Comparison of ENCODE assay signal across 25 mouse cellular contexts in the genomic region with DNA sequence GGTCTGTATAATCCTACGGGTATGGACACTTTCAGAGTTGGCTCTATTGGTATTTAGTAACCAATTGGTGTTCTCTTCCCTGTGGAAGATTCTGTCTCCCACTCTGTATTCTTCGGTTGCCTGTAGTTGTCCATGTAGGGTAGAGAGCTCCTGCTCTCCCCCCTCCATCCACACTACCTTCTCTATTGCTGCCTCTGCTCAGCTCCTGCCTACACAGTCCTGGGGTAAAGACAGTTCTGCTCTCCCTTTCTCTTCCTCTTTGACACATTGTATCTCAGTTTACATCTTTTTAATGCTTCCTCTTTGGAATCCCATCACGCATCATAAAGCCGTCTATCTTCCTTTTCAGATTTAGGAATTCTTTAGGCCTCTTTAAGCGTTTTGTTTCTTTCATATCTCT.
A peak's percentile ranks its signal among the peaks of the same experiment; 100 is the strongest.
DNase-seq lines count a peak whose midpoint lies in the region; ATAC-seq and TF ChIP-seq lines count a peak whose summit lies in the region.
"Had no signal": no experiment of that assay in that cellular context is flagged by ENCODE, and none has a peak within 500 bp of the region (broad histone marks: within the 10 kb centered on the region; RNA-seq: fewer than 3 reads in every experiment).

No protein-coding gene starts in this region.

- 0 out of 2 replicates have a peak, but pooled peaks have one; percentile 24 for ATAC-seq in cerebellum, adult (ENCODE audit: insufficient number of reproducible peaks, low FRiP score, low TSS enrichment)
- 0 out of 2 replicates have a peak, but pooled peaks have one; percentile 60 for ATAC-seq in kidney, embryonic 14.5 days (ENCODE audit: low FRiP score, low TSS enrichment)
- ATAC-seq: activated CD4-positive, CD25-positive, alpha-beta regulatory T cell, adult 4 months; CD4-positive, CD25-positive, alpha-beta regulatory T cell, adult 4 months; forebrain, embryonic 13.5 days; forebrain, embryonic 15.5 days; forebrain, postnatal 0 days; Patski had no signal

- H3K9ac ChIP-seq in kidney, embryonic 14.5 days (ENCODE audit: low read depth, low read length) = no peak overlapping the region
- H3K9ac ChIP-seq: embryonic facial prominence, embryonic 12.5 days; forebrain, embryonic 13.5 days; forebrain, embryonic 15.5 days; forebrain, postnatal 0 days had no signal

- TF ChIP-seq CTCF in layer of hippocampus, adult 2 months (conservative IDR thresholded peaks at IDR 0.05) = no peak

- no peaks in the 10 kb centered on the region for H3K27me3 ChIP-seq in kidney, embryonic 14.5 days (ENCODE audit: control insufficient read depth, insufficient read depth, low read length)
- H3K27me3 ChIP-seq: CH12.LX; embryonic facial prominence, embryonic 12.5 days; forebrain, embryonic 13.5 days; forebrain, embryonic 15.5 days had no signal

- no peak overlapping the region for H3K27ac ChIP-seq in kidney, embryonic 14.5 days (ENCODE audit: low read depth, low read length)
- H3K27ac ChIP-seq in layer of hippocampus, adult 2 months = 0 out of 2 replicates have a peak overlapping the region, but pooled peaks have one; percentile 43
- H3K27ac ChIP-seq: embryonic facial prominence, embryonic 10.5 days; embryonic facial prominence, embryonic 12.5 days; forebrain, embryonic 13.5 days; forebrain, embryonic 15.5 days had no signal

- no peaks in the 10 kb centered on the region for H3K4me1 ChIP-seq in kidney, embryonic 14.5 days (ENCODE audit: control insufficient read depth, insufficient read depth, low read length)
- H3K4me1 ChIP-seq: embryonic facial prominence, embryonic 10.5 days; embryonic facial prominence, embryonic 12.5 days; forebrain, embryonic 13.5 days; forebrain, embryonic 15.5 days had no signal

- WGBS in kidney, embryonic 14.5 days = 64% methylated on average over 5 of the region's 5 CpGs

- H3K9me3 ChIP-seq in kidney, embryonic 14.5 days (ENCODE audit: control insufficient read depth, low read length) = no peaks in the 10 kb centered on the region
- H3K9me3 ChIP-seq: embryonic facial prominence, embryonic 10.5 days; embryonic facial prominence, embryonic 12.5 days; forebrain, embryonic 13.5 days; forebrain, embryonic 15.5 days had no signal

- DNase-seq in cerebellum, postnatal 14 days = no peak
- no peak for DNase-seq in kidney, adult 11 months
- no peak for DNase-seq in layer of hippocampus, adult 2 months (ENCODE audit: low spot score in 2 of 2)
- DNase-seq in layer of hippocampus, adult 8-10 months (ENCODE audit: low spot score in 2 of 2) = no peak
- DNase-seq: adrenal gland, adult 8-10 months; adrenal gland, postnatal 14 days; adrenal gland, postnatal 36 days; B cell, adult 2 months; cerebellum, adult 11 months; cerebellum, adult 18-20 months; cerebellum, adult 8-10 months; cerebellum, adult 9-11 months; cerebellum, postnatal 25 days; forebrain, postnatal 0 days had no signal

- H3K4me3 ChIP-seq in kidney, embryonic 14.5 days (ENCODE audit: low read length) = no peak overlapping the region
- H3K4me3 ChIP-seq in layer of hippocampus, adult 2 months = no peak overlapping the region
- H3K4me3 ChIP-seq: embryonic facial prominence, embryonic 10.5 days; embryonic facial prominence, embryonic 12.5 days; forebrain, embryonic 13.5 days; forebrain, embryonic 15.5 days had no signal

- H3K4me2 ChIP-seq in kidney, embryonic 14.5 days (replicated peaks; ENCODE audit: low read depth, low read length) = no peak overlapping the region
- H3K4me2 ChIP-seq: embryonic facial prominence, embryonic 12.5 days; forebrain, embryonic 13.5 days; forebrain, embryonic 15.5 days had no signal

- no peaks in the 10 kb centered on the region for H3K36me3 ChIP-seq in kidney, embryonic 14.5 days (ENCODE audit: control insufficient read depth, insufficient read depth, low read length)
- H3K36me3 ChIP-seq: embryonic facial prominence, embryonic 10.5 days; embryonic facial prominence, embryonic 12.5 days; forebrain, embryonic 15.5 days; G1E had no signal
